Mouse (Mus musculus): ENCODE results near the gene Sema4f. TPM values are rescaled to one million over a fixed set of nuclear protein-coding genes. Genes with fewer than 3 reads are reported as not detected.

The Sema4f gene
- polyA plus RNA-seq, 1 experiment from 2014 or later: 2.2 TPM

DNA sequence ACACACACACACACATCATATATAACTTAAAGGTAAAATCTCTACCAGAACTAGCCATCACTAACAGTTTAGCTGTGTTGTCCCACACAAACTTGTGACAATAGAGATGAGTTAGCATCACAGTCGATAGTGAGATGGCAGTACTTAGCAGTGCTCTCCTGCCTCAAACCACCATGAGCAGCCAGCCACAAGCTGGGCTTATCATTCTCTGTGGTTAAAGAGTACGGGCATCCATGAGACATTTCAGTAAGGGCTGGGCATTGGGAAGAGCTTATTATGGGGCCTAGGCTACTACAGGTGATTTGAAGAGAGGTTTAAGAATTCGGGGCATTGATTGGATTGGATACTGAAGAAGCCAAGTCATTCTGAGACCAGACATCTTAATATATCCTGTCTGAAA is 32.6 kb downstream of the Sema4f start:
- H3K4me3 ChIP-seq (ENCODE audit: low read depth, low read length): no peak overlapping the region
- H3K4me2 ChIP-seq (ENCODE audit: low read depth, low read length, severe bottlenecking): no peak overlapping the region
- H3K9ac ChIP-seq (ENCODE audit: low read length): no peak overlapping the region
- no peaks in the 10 kb centered on the region for H3K4me1 ChIP-seq (replicated peaks; ENCODE audit: control insufficient read depth, insufficient read depth, low read length)
- H3K27me3 ChIP-seq (ENCODE audit: control insufficient read depth, insufficient read depth, low read length): no peaks in the 10 kb centered on the region
- H3K27ac ChIP-seq (ENCODE audit: low read depth, low read length): no peak overlapping the region
- no peaks in the 10 kb centered on the region for H3K36me3 ChIP-seq (ENCODE audit: control insufficient read depth, insufficient read depth, low read length)
- 88% methylated on average over 3 of the region's 3 CpGs for WGBS
- no peak for ATAC-seq (replicated peaks; ENCODE audit: low FRiP score)
- DNase-seq (ENCODE audit: low spot score): no peak
- H3K9me3 ChIP-seq (ENCODE audit: control insufficient read depth, low read length): no peaks in the 10 kb centered on the region

DNA sequence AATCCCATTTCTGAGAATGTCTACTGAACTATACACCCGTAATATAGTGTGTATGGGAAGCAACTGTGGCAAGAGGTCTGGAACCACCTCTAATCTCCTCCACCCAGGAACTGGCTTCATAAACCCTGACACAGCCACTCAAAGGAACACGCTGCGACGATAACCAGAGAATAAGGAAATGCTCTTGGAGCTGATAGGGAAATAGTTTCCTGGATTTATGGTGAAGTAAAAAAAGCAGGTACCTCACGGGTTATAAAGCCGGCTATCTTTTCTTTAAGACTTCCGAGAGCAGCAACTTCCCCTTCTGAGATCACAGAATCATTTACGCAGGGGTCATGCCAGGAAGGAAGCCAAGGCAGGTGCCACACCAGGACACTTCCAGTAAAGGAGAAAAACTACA is 37.0 kb downstream of the Sema4f start:
- Histone ChIP-seq H3K27ac (ENCODE audit: low read depth, low read length) (no peak overlapping the region), H3K9me3 (ENCODE audit: control insufficient read depth, low read length) (no peaks in the 10 kb centered on the region), H3K27me3 (ENCODE audit: control insufficient read depth, insufficient read depth, low read length) (no peaks in the 10 kb centered on the region), H3K9ac (ENCODE audit: low read length) (no peak overlapping the region), H3K4me3 (ENCODE audit: low read depth, low read length) (no peak overlapping the region), H3K4me1 (replicated peaks; ENCODE audit: control insufficient read depth, insufficient read depth, low read length) (no peaks in the 10 kb centered on the region), H3K36me3 (ENCODE audit: control insufficient read depth, insufficient read depth, low read length) (no peaks in the 10 kb centered on the region), H3K4me2 (ENCODE audit: low read depth, low read length, severe bottlenecking) (no peak overlapping the region)
- DNase-seq (ENCODE audit: low spot score): no peak
- 86% methylated on average over 8 of the region's 8 CpGs for WGBS
- no peak for ATAC-seq (replicated peaks; ENCODE audit: low FRiP score)

DNA sequence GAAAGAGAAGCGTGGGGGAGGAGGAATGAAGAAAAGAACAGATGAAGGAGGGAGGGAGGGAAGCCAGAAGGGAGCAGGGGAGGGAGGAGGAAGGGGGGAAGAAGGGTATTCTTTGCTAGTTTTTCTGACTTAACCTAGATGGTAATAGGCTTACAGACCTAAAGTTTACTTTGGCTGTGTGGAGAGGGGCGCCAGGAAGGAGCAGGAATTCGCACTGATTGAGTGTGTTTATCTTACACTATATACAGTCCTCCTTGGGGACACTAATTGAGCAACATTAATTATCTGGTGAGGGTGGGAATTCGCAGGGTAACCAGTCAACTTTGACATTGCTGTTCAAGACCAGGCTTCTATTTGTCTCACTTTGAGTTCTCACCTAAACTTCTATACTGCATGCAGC is 40.8 kb downstream of the Sema4f start:
- Histone ChIP-seq H3K4me3 (ENCODE audit: low read depth, low read length) (no peak overlapping the region), H3K4me2 (ENCODE audit: low read depth, low read length, severe bottlenecking) (no peak overlapping the region), H3K36me3 (ENCODE audit: control insufficient read depth, insufficient read depth, low read length) (no peaks in the 10 kb centered on the region), H3K9me3 (ENCODE audit: control insufficient read depth, low read length) (no peaks in the 10 kb centered on the region), H3K27ac (ENCODE audit: low read depth, low read length) (no peak overlapping the region), H3K9ac (ENCODE audit: low read length) (no peak overlapping the region), H3K4me1 (replicated peaks; ENCODE audit: control insufficient read depth, insufficient read depth, low read length) (no peaks in the 10 kb centered on the region), H3K27me3 (ENCODE audit: control insufficient read depth, insufficient read depth, low read length) (no peaks in the 10 kb centered on the region)
- DNase-seq (ENCODE audit: low spot score): no peak
- WGBS: 66% methylated on average over 4 of the region's 4 CpGs
- ATAC-seq (replicated peaks; ENCODE audit: low FRiP score): no peak

DNA sequence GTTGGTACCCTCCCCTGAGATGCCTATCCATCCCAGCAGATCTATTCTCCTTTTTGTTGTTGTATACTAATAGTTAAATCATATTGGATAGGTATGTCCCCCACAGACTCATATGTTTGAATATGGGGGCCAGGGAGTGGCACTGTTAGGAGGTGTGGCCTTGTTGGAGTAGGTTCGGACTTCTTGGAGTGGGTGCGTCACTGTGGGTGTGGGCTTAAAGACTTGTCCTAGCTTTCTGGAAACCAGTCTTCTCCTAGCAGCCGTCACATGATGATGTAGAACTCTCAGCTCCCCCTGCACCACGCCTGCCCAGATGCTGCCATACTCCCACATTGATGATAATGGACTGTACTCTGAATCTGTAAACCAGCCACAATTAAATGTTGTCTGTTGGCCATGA is 41.3 kb downstream of the Sema4f start:
- Histone ChIP-seq H3K27ac (ENCODE audit: low read depth, low read length) (no peak overlapping the region), H3K4me1 (replicated peaks; ENCODE audit: control insufficient read depth, insufficient read depth, low read length) (no peaks in the 10 kb centered on the region), H3K9me3 (ENCODE audit: control insufficient read depth, low read length) (no peaks in the 10 kb centered on the region), H3K9ac (ENCODE audit: low read length) (no peak overlapping the region), H3K27me3 (ENCODE audit: control insufficient read depth, insufficient read depth, low read length) (no peaks in the 10 kb centered on the region), H3K4me3 (ENCODE audit: low read depth, low read length) (no peak overlapping the region), H3K36me3 (ENCODE audit: control insufficient read depth, insufficient read depth, low read length) (no peaks in the 10 kb centered on the region), H3K4me2 (ENCODE audit: low read depth, low read length, severe bottlenecking) (no peak overlapping the region)
- 91% methylated on average over 4 of the region's 4 CpGs for WGBS
- DNase-seq (ENCODE audit: low spot score) (no peak), ATAC-seq (replicated peaks; ENCODE audit: low FRiP score) (no peak)

DNA sequence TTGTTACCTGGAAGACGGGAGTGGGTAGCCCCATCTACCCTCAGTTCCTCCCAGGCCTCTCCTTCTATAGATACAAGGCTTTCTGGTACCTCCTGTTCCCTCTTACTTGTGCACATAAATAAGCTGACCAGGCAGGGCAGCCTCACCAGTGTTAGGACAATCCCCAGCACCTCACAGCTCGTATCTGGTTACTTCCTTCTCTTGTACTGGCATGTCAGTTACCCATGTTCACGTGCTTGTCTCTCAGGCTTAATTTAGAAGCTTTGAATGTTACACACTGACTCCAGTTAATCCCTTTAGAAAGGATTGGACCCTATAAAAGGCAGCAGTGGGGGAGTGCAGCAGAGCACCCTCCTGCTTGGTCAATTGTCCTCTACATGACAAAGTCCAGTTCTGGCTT is 42.3 kb downstream of the Sema4f start:
- ATAC-seq (replicated peaks; ENCODE audit: low FRiP score) (no peak), DNase-seq (ENCODE audit: low spot score) (no peak)
- no peak overlapping the region for H3K27ac ChIP-seq (ENCODE audit: low read depth, low read length)
- H3K4me3 ChIP-seq (ENCODE audit: low read depth, low read length): no peak overlapping the region
- H3K9ac ChIP-seq (ENCODE audit: low read length): no peak overlapping the region
- no peaks in the 10 kb centered on the region for H3K27me3 ChIP-seq (ENCODE audit: control insufficient read depth, insufficient read depth, low read length)
- no peaks in the 10 kb centered on the region for H3K9me3 ChIP-seq (ENCODE audit: control insufficient read depth, low read length)
- H3K36me3 ChIP-seq (ENCODE audit: control insufficient read depth, insufficient read depth, low read length): no peaks in the 10 kb centered on the region
- no peak overlapping the region for H3K4me2 ChIP-seq (ENCODE audit: low read depth, low read length, severe bottlenecking)
- WGBS: 39% methylated on average over 3 of the region's 3 CpGs
- no peaks in the 10 kb centered on the region for H3K4me1 ChIP-seq (replicated peaks; ENCODE audit: control insufficient read depth, insufficient read depth, low read length)

DNA sequence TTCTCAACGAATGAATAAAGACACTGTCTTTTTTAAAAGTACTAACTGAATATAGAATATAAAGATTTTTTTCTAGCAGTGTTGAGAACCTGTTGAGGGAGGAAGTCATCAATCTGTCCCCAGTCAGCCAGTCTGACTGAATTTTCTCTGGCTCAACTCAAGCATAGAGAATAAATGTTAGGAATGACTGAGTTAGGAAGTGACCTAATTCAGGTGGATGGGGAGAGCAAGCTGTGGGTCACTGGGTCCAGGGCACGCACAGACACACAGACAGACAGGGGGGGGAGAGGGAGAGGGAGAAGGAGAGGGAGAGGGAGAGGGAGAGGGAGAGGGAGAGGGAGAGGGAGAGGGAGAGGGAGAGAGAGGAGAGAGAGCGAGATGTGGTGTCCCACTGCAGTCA is 46.2 kb downstream of the Sema4f start:
- 73% methylated on average over 3 of the region's 3 CpGs for WGBS
- ATAC-seq (replicated peaks; ENCODE audit: low FRiP score): no peak

DNA sequence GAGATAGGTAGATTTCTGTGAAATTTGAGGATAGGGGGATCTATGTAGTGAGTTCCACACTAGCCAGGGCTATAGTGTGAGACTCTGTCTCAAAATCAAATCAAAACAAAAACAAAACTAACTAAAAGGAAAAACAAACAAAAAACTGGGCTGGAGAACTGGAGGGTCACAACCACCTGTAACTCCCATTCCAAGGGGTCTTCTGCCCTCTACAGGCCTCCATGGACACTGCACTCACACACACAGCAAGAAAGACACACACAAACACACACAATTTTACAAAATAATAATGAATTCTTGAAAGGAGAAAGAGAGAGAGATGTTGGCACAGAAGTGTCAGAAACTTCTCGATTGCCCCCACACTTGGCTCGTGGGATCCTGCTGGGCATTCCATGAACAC is 47.0 kb downstream of the Sema4f start:
- Histone ChIP-seq H3K27ac (ENCODE audit: low read depth, low read length) (no peak overlapping the region), H3K4me3 (ENCODE audit: low read depth, low read length) (no peak overlapping the region), H3K4me1 (replicated peaks; ENCODE audit: control insufficient read depth, insufficient read depth, low read length) (no peaks in the 10 kb centered on the region), H3K27me3 (ENCODE audit: control insufficient read depth, insufficient read depth, low read length) (no peaks in the 10 kb centered on the region), H3K4me2 (ENCODE audit: low read depth, low read length, severe bottlenecking) (no peak overlapping the region), H3K36me3 (ENCODE audit: control insufficient read depth, insufficient read depth, low read length) (no peaks in the 10 kb centered on the region), H3K9me3 (ENCODE audit: control insufficient read depth, low read length) (no peaks in the 10 kb centered on the region), H3K9ac (ENCODE audit: low read length) (no peak overlapping the region)
- ATAC-seq (replicated peaks; ENCODE audit: low FRiP score) (no peak), DNase-seq (ENCODE audit: low spot score) (no peak)
- WGBS: 75% methylated on average over 2 of the region's 2 CpGs

More for the DNA sequence above, 46.2 kb downstream of the Sema4f start:
- H3K4me2 ChIP-seq (ENCODE audit: low read depth, low read length, severe bottlenecking): no peak overlapping the region
- H3K27ac ChIP-seq (ENCODE audit: low read depth, low read length): no peak overlapping the region
- H3K4me3 ChIP-seq (ENCODE audit: low read depth, low read length): no peak overlapping the region
- no peaks in the 10 kb centered on the region for H3K4me1 ChIP-seq (replicated peaks; ENCODE audit: control insufficient read depth, insufficient read depth, low read length)
- no peak overlapping the region for H3K9ac ChIP-seq (ENCODE audit: low read length)
- no peaks in the 10 kb centered on the region for H3K36me3 ChIP-seq (ENCODE audit: control insufficient read depth, insufficient read depth, low read length)
- DNase-seq (ENCODE audit: low spot score): no peak
- no peaks in the 10 kb centered on the region for H3K27me3 ChIP-seq (ENCODE audit: control insufficient read depth, insufficient read depth, low read length)
- H3K9me3 ChIP-seq (ENCODE audit: control insufficient read depth, low read length): no peaks in the 10 kb centered on the region

DNA sequence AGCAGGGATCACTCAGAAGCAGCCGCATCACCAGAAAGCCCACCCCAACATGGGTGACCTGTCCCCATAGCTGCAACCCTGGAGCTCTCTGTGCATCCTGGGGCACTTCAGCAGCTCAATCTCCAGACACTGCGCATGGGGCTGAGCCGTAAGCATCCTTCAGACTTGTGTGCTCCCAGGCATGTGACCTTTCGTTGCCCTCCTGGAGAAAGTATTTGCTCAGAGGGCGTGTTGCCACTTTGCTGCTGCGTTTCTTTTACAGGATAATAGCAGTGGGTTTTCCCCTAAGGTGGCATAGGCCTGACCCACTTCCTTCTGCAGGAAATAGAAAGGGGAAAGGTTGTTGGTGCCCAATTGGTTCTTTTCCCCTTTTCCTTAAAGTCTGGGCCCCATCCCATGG is 48.1 kb downstream of the Sema4f start:
- DNase-seq (ENCODE audit: low spot score): no peak
- WGBS: 60% methylated on average over 6 of the region's 6 CpGs
- Histone ChIP-seq H3K4me2 (ENCODE audit: low read depth, low read length, severe bottlenecking) (no peak overlapping the region), H3K27me3 (ENCODE audit: control insufficient read depth, insufficient read depth, low read length) (no peaks in the 10 kb centered on the region), H3K9ac (ENCODE audit: low read length) (no peak overlapping the region), H3K27ac (ENCODE audit: low read depth, low read length) (no peak overlapping the region), H3K36me3 (ENCODE audit: control insufficient read depth, insufficient read depth, low read length) (no peaks in the 10 kb centered on the region), H3K4me3 (ENCODE audit: low read depth, low read length) (no peak overlapping the region), H3K9me3 (ENCODE audit: control insufficient read depth, low read length) (no peaks in the 10 kb centered on the region), H3K4me1 (replicated peaks; ENCODE audit: control insufficient read depth, insufficient read depth, low read length) (no peaks in the 10 kb centered on the region)
- ATAC-seq (replicated peaks; ENCODE audit: low FRiP score): no peak

DNA sequence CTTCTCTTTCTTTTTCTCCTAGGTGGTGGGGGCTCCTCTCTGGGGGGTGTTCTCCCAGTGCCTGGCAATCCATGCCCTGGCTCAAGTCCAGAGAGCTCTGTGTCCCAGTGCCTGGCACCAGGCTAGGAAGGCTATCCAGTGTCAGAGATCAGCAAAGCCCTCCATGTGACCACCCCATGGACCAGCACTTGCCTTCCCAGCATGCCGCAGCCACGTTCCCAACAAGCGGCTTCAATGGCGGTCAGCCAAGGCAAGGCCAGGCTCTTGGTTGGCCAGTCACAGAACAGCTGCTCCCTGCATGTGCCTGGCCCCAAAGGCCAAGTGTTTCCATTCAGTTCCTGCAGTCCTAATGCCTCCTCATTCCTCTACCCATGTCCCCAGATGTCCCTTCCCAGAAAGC is 53.2 kb downstream of the Sema4f start:
- Histone ChIP-seq H3K4me1 (replicated peaks; ENCODE audit: control insufficient read depth, insufficient read depth, low read length) (no peaks in the 10 kb centered on the region), H3K4me2 (ENCODE audit: low read depth, low read length, severe bottlenecking) (no peak overlapping the region), H3K27me3 (ENCODE audit: control insufficient read depth, insufficient read depth, low read length) (no peaks in the 10 kb centered on the region), H3K9me3 (ENCODE audit: control insufficient read depth, low read length) (no peaks in the 10 kb centered on the region), H3K27ac (ENCODE audit: low read depth, low read length) (no peak overlapping the region), H3K9ac (ENCODE audit: low read length) (no peak overlapping the region), H3K36me3 (ENCODE audit: control insufficient read depth, insufficient read depth, low read length) (no peaks in the 10 kb centered on the region), H3K4me3 (ENCODE audit: low read depth, low read length) (no peak overlapping the region)
- 91% methylated on average over 4 of the region's 4 CpGs for WGBS
- no peak for ATAC-seq (replicated peaks; ENCODE audit: low FRiP score)
- no peak for DNase-seq (ENCODE audit: low spot score)
